Mouse (Mus musculus): ENCODE measurements at regions not wholly inside any gene's neighbourhood (a gene's known extent, or its start where the extent isn't known, plus 50 kb on each side); places are given as distances from the start of the nearest gene placed in this dataset.
"Not testable (repeated sequence)": the region's sequence is repeated elsewhere in the genome, so short reads cannot be mapped to it uniquely, and the experiment has no call there.

DNA sequence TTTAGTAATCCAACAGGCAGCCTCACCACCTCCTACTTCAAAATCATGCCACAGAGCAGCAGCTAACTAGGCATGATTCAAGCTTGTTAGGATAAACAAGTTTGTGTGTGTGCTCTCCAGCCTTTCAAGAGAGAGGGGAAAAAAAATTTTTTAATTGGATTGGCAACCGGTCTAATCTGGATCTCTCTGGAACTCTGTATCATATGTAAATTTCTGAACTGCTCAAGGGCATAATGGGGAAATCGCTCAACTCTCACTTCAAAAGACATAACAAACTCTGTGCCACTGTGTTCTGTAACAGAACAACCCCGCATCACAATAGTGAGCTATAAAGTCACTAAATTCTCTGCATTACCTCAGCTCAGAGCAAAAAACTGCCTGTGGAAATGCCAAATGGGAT is 147.9 kb upstream of the Krtap11-1 start:
- no peak for ATAC-seq (ENCODE audit: borderline replicate concordance, extremely low read depth, low FRiP score, low TSS enrichment)
- WGBS = 56% methylated on average over 3 of the region's 3 CpGs

DNA sequence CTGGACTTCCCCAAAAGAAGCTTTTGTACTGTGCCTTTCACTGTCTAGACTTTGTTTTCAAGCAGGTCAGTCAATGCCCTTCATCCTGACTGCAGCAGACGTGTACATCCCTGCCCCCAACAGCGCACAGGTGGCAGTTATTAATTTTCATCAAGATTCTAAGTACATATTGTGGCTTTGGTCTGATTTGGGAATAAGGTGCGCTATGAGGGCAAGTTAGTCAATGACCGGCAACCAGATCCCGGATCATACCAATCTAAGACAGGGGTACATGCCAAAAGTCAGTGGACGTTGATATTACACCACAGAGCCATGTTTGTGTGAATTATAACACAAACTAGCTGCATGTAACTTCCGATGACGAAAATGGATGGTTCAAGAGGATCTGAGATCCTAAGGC is 144.7 kb upstream of the Krtap11-1 start:
- H3K27me3 ChIP-seq; H3K4me1 ChIP-seq; ATAC-seq (ENCODE audit: borderline replicate concordance, extremely low read depth, low FRiP score, low TSS enrichment); H3K4me3 ChIP-seq; H3K36me3 ChIP-seq; H3K27ac ChIP-seq; H3K9ac ChIP-seq; H3K9me3 ChIP-seq; H3K4me2 ChIP-seq: not testable (repeated sequence)
- 92% methylated on average over 8 of the region's 8 CpGs for WGBS

More for the DNA sequence above, 147.9 kb upstream of the Krtap11-1 start:
- H3K9ac ChIP-seq = no peak overlapping the region
- no peaks in the 10 kb centered on the region for H3K4me1 ChIP-seq
- H3K27ac ChIP-seq = no peak overlapping the region
- H3K4me3 ChIP-seq = no peak overlapping the region
- H3K4me2 ChIP-seq = no peak overlapping the region
- H3K9me3 ChIP-seq = no peaks in the 10 kb centered on the region
- no peaks in the 10 kb centered on the region for H3K27me3 ChIP-seq
- H3K36me3 ChIP-seq = no peaks in the 10 kb centered on the region

DNA sequence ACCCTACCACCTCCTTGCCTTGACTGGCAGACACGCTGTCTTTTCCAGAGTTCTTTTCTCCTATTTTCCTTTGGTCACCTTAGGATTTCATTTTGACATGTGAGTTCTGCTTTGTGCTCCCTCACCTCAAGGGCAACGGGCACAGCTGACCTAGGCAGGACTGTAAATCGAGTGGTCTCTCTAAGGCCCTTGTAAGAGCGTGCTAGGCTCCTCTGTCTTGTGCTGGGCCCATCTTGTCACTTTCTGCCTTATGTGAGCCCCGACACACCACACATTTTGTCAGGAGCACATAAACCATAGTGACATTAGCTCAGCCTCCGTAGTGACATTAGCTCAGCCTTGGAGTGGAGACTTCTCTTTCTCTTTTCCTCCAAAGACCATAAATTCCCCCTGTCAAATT is 133.3 kb upstream of the Krtap11-1 start:
- Histone ChIP-seq H3K9ac (no peak overlapping the region), H3K4me2 (no peak overlapping the region), H3K4me3 (no peak overlapping the region), H3K27ac (no peak overlapping the region), H3K9me3 (no peaks in the 10 kb centered on the region; the same call in 1 of the 2 replicates), H3K36me3 (no peaks in the 10 kb centered on the region), H3K4me1 (no peaks in the 10 kb centered on the region), H3K27me3 (no peaks in the 10 kb centered on the region)
- ATAC-seq (ENCODE audit: borderline replicate concordance, extremely low read depth, low FRiP score, low TSS enrichment) = no peak
- WGBS = 62% methylated on average over 6 of the region's 6 CpGs

DNA sequence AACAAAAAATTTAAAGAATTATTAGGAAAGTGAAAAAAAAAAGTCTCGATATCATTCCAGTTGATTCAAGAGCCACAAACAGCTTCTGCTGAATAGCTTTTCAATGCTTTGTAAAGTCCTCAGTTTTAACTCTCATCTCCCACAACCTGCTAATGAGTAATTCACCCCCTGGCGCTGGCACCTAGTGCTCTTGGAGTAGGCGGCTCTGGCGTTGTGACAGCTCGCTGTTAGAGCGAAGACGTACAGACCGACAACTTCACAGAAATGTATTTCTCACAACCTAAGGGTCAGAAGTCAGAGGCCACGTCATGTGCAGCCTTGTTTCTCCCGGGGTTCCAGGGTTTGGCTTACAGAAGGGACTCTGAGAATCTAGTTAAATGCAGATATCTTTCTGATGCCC is 132.2 kb upstream of the Krtap11-1 start:
- 42% methylated on average over 10 of the region's 10 CpGs for WGBS
- no peaks in the 10 kb centered on the region for H3K4me1 ChIP-seq
- H3K36me3 ChIP-seq = no peaks in the 10 kb centered on the region
- H3K4me3 ChIP-seq = no peak overlapping the region
- H3K9ac ChIP-seq = no peak overlapping the region
- no peaks in the 10 kb centered on the region for H3K27me3 ChIP-seq
- H3K27ac ChIP-seq = no peak overlapping the region
- ATAC-seq (ENCODE audit: borderline replicate concordance, extremely low read depth, low FRiP score, low TSS enrichment) = no peak
- no peak overlapping the region for H3K4me2 ChIP-seq
- H3K9me3 ChIP-seq = no peaks in the 10 kb centered on the region

DNA sequence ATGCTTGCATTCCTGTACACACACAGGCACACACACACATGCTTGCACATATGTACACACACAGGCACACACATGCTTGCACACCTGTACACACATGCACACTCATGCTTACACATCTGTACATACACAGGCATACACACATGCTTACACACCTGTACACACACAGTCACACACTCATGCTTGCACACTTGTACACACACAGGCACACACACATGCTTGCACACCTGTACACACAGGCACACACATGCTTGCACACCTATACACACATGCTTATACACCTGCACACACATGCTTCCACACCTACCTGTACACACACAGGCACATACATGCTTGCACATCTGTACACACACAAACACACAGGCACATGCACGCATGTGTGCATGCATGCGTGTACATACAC is 131.4 kb upstream of the Krtap11-1 start:
- H3K4me2 ChIP-seq = no peak overlapping the region
- no peaks in the 10 kb centered on the region for H3K36me3 ChIP-seq
- no peak overlapping the region for H3K4me3 ChIP-seq
- H3K27ac ChIP-seq = no peak overlapping the region
- WGBS = 93% methylated on average over 2 of the region's 2 CpGs
- 0 out of 2 replicates have a peak, but pooled peaks have one; percentile 10 for ATAC-seq (ENCODE audit: borderline replicate concordance, extremely low read depth, low FRiP score, low TSS enrichment)
- H3K9ac ChIP-seq = no peak overlapping the region
- H3K27me3 ChIP-seq = no peaks in the 10 kb centered on the region
- H3K4me1 ChIP-seq = no peaks in the 10 kb centered on the region
- no peaks in the 10 kb centered on the region for H3K9me3 ChIP-seq

DNA sequence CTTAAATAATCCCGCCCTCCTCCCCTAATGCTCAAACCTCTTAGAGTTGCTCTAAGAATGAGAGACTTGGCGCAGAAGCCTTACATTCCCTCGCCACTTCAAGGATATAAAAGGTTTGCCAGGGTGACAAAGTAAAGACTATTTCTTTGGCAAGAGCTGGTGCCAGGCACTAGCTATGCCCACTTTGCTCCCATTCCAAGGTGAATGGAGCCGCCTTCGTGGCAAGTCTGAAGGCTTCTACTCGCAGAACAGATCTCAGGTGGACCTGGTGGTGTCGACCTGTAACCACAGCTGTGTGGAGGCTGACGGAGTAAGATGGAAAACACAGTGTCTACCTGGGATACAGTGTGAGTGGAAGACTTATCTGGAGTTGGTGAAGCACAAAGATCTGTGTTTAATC is 130.8 kb upstream of the Krtap11-1 start:
- H3K27ac ChIP-seq = no peak overlapping the region
- H3K9me3 ChIP-seq = no peaks in the 10 kb centered on the region
- no peaks in the 10 kb centered on the region for H3K4me1 ChIP-seq
- no peak overlapping the region for H3K9ac ChIP-seq
- H3K4me3 ChIP-seq = no peak overlapping the region
- ATAC-seq (ENCODE audit: borderline replicate concordance, extremely low read depth, low FRiP score, low TSS enrichment) = no peak
- no peaks in the 10 kb centered on the region for H3K27me3 ChIP-seq
- WGBS = 84% methylated on average over 8 of the region's 8 CpGs
- no peak overlapping the region for H3K4me2 ChIP-seq
- H3K36me3 ChIP-seq = no peaks in the 10 kb centered on the region

DNA sequence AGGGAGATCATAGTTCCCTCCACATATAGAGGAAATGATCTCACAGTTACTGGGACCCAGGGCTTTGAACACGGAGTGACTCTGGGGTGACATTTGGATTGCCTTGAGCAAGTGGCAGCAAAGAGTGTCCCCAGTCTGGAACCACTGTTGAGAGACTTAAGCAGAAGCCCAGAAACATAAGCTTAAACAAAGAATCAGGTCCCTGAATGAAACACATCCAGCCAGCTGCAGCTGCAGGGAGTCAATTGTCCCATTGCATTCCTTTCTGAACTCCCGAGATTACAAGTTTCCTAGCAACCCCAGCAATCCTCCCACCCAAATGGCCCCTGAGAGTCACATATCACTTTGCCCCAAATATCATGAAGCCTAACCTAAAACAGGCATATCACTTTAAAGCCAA is 128.7 kb upstream of the Krtap11-1 start:
- H3K36me3 ChIP-seq = no peaks in the 10 kb centered on the region
- H3K9ac ChIP-seq = no peak overlapping the region
- 17% methylated on average over 2 of the region's 2 CpGs for WGBS
- no peaks in the 10 kb centered on the region for H3K4me1 ChIP-seq
- no peaks in the 10 kb centered on the region for H3K9me3 ChIP-seq
- H3K4me2 ChIP-seq = no peak overlapping the region
- H3K27me3 ChIP-seq = no peaks in the 10 kb centered on the region
- no peak overlapping the region for H3K4me3 ChIP-seq
- H3K27ac ChIP-seq = no peak overlapping the region
- no peak for ATAC-seq (ENCODE audit: borderline replicate concordance, extremely low read depth, low FRiP score, low TSS enrichment)

DNA sequence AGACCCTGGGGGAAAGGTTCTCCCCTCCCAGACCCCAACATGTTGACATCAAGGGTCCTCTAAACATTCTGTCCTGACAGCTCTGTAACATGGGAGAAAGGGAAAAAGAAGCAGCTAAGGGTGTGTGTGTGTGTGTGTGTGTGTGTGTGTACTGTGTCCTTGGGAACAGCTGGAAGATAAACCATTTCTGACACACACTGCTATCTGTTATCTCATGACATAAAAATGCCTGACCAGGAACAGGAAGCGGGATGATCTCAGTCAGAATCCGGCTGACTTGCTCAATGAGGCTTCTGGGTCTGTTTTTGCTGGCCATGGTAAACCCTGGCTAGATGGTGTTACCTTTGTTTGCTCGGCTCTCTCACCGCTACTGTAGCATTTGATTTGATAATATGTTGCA is 124.8 kb upstream of the Krtap11-1 start:
- Histone ChIP-seq H3K36me3 (no peaks in the 10 kb centered on the region), H3K4me1 (no peaks in the 10 kb centered on the region), H3K9me3 (no peaks in the 10 kb centered on the region), H3K9ac (no peak overlapping the region), H3K27ac (no peak overlapping the region), H3K4me2 (no peak overlapping the region), H3K27me3 (no peaks in the 10 kb centered on the region), H3K4me3 (no peak overlapping the region)
- 41% methylated on average over 4 of the region's 4 CpGs for WGBS
- peak; percentile 68; the same call in 1 of the 2 replicates for ATAC-seq (ENCODE audit: borderline replicate concordance, extremely low read depth, low FRiP score, low TSS enrichment)

DNA sequence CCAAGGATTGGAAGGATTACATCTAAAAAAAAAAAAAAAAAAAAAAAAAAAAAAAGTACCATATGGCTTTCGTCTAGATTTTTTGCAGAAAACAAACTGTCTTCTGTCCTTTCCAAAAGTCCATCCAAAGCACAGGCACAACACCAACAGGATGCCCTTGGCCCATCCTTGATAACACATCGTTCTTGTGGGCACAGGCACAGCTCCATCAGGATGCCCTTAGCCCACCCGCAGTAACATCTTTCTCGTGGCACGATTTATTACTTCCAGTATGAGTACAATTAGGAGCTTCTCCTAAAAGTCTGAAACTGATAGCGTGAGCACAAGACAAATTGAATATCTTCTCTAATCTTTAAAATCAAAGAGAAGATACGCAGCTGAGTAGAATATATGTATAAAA is 124.4 kb upstream of the Krtap11-1 start:
- no peak for ATAC-seq (ENCODE audit: borderline replicate concordance, extremely low read depth, low FRiP score, low TSS enrichment)
- WGBS = 38% methylated on average over 7 of the region's 7 CpGs
- H3K9ac ChIP-seq = no peak overlapping the region
- H3K4me2 ChIP-seq = no peak overlapping the region
- H3K4me1 ChIP-seq = no peaks in the 10 kb centered on the region
- H3K36me3 ChIP-seq = no peaks in the 10 kb centered on the region
- H3K9me3 ChIP-seq = no peaks in the 10 kb centered on the region
- H3K4me3 ChIP-seq = no peak overlapping the region
- H3K27ac ChIP-seq = no peak overlapping the region
- H3K27me3 ChIP-seq = no peaks in the 10 kb centered on the region

DNA sequence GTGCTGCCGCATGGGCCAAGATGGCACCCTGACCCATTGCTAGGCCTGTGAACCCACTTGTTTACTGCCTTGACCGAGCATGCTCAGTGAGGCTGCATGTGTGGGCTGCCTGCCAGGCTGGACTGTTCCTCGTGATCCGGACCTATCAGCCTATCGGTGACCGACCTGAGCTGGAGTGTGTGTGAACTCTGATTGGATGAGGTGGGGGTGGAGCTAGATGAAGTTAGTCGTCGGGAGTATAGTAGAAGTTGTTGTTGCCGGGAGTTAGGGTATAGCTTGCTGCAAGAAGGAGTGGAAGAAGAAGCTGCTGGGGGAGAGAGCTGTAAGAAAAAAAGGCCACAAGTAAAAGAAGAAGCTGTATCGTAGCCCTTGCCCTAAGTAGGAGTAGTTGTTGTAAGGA is 122.3 kb upstream of the Krtap11-1 start:
- no peak for ATAC-seq (ENCODE audit: borderline replicate concordance, extremely low read depth, low FRiP score, low TSS enrichment)
- Histone ChIP-seq H3K9me3 (no peaks in the 10 kb centered on the region), H3K36me3 (no peaks in the 10 kb centered on the region), H3K27ac (no peak overlapping the region), H3K27me3 (no peaks in the 10 kb centered on the region), H3K4me1 (no peaks in the 10 kb centered on the region), H3K9ac (no peak overlapping the region), H3K4me3 (no peak overlapping the region), H3K4me2 (no peak overlapping the region)
- 81% methylated on average over 10 of the region's 10 CpGs for WGBS

DNA sequence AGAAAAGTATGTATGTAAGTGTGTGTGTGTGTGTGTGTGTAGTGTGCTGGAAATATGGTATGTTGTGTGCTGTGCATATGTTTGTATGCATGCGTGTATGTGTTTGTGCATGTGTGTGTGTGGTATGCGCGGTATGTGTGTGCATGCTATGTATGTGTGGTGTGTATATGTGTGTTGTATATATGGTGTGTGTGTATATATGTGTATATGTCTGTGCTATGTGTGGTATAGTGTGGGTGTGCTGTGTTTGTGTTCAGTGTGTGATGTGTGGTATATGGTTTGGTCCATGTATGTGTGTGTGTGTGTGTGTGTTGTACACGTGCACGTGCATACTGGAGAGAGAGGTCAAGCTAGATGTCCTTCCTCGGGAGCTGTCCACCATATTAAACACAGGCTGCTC is 108.5 kb upstream of the Krtap11-1 start:
- H3K36me3 ChIP-seq = no peaks in the 10 kb centered on the region
- no peak overlapping the region for H3K4me2 ChIP-seq
- no peaks in the 10 kb centered on the region for H3K4me1 ChIP-seq
- 87% methylated on average over 6 of the region's 6 CpGs for WGBS
- no peak for ATAC-seq (ENCODE audit: borderline replicate concordance, extremely low read depth, low FRiP score, low TSS enrichment)
- no peaks in the 10 kb centered on the region for H3K9me3 ChIP-seq
- no peak overlapping the region for H3K9ac ChIP-seq
- no peak overlapping the region for H3K27ac ChIP-seq
- H3K4me3 ChIP-seq = no peak overlapping the region
- no peaks in the 10 kb centered on the region for H3K27me3 ChIP-seq

DNA sequence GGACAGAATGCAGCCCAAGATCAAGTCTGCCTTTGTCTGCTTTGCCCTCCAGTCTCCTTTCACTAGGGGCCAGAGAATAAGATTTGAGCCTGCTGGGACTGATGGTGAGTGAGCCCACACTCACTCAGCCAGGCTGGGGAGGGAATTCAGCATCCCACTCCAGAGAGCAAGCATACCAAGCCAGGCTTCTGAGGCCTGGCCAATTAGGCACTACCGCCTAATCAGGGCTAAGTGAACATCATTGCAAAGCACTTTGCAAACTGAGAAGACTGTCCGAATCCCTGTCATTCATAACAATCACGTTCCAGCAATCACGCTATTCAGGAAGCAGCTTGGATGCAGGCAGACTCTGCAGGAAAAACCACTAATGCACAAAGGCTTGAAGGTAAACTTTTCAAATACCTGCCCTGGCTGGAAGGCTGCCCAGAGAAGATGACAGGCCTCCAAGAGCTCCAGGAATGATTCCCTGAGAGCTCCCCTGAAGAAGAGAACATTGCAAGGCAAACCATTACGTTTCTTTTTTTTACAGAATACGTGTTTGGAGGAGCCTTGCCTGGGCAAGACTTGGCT is 107.5 kb upstream of the Krtap11-1 start:
- H3K27me3 ChIP-seq = no peaks in the 10 kb centered on the region
- no peak overlapping the region for H3K4me2 ChIP-seq
- 44% methylated on average over 6 of the region's 6 CpGs for WGBS
- no peak overlapping the region for H3K27ac ChIP-seq
- no peak overlapping the region for H3K4me3 ChIP-seq
- H3K9me3 ChIP-seq = no peaks in the 10 kb centered on the region
- no peak overlapping the region for H3K9ac ChIP-seq
- no peak for ATAC-seq (ENCODE audit: borderline replicate concordance, extremely low read depth, low FRiP score, low TSS enrichment)
- no peaks in the 10 kb centered on the region for H3K4me1 ChIP-seq
- H3K36me3 ChIP-seq = no peaks in the 10 kb centered on the region
